Comparison of ENCODE assay signal across 14 mouse cellular contexts in the genomic region with DNA sequence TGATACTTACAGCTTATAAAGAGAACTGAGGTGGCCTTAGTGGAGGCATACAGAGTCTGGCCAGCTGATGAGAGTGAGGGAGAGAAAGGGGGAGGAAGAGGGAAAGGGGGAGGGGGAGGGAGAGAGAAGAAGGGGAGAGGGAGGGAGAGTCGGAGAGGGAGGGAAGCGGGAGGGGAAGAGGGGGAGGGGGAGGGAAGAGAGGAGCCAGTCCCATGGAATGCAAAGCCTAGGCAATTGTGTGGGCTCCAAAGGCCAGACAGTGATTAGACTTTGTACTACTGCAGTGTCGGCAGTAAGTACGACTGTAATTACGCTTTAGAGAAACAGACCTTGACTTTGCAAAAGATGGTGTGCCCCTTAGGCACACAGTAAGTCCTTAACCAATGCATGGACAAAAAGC. TPM values are rescaled to one million over a fixed set of nuclear protein-coding genes. Genes with fewer than 3 reads are reported as not detected.
DNase-seq lines count a peak whose midpoint lies in the region; ATAC-seq and TF ChIP-seq lines count a peak whose summit lies in the region.
"Had no signal": no experiment of that assay in that cellular context is flagged by ENCODE, and none has a peak within 500 bp of the region (broad histone marks: within the 10 kb centered on the region; RNA-seq: fewer than 3 reads in every experiment).

No protein-coding gene starts in this region.

- no peak overlapping the region for H3K27ac ChIP-seq in lung, embryonic 14.5 days (ENCODE audit: low read depth)
- H3K27ac ChIP-seq in intestine, embryonic 16.5 days (ENCODE audit: low read length) = peak overlapping the region; percentile 99
- H3K27ac ChIP-seq in neural tube, embryonic 15.5 days (replicated peaks) = no peak overlapping the region; the same call in 1 of the 2 replicates

- no peaks in the 10 kb centered on the region for H3K27me3 ChIP-seq in lung, embryonic 14.5 days (ENCODE audit: insufficient read depth, low read length)
- no peaks in the 10 kb centered on the region for H3K27me3 ChIP-seq in intestine, embryonic 16.5 days (replicated peaks; ENCODE audit: control insufficient read depth, insufficient read depth, low read length)
- no peaks in the 10 kb centered on the region for H3K27me3 ChIP-seq in neural tube, embryonic 15.5 days (replicated peaks)
- H3K27me3 ChIP-seq: CH12.LX, Patski had no signal

- 0 out of 2 replicates have a peak, but pooled peaks cover 3% of the 10 kb centered on the region for H3K36me3 ChIP-seq in lung, embryonic 14.5 days (ENCODE audit: insufficient read depth)
- H3K36me3 ChIP-seq in intestine, embryonic 16.5 days (ENCODE audit: control insufficient read depth, insufficient read depth, low read length) = no peaks in the 10 kb centered on the region
- 0 out of 2 replicates have a peak, but pooled peaks cover 4% of the 10 kb centered on the region for H3K36me3 ChIP-seq in neural tube, embryonic 15.5 days

- no peak for TF ChIP-seq CTCF in lung, embryonic 14.5 days (IDR thresholded peaks at IDR 0.05; ENCODE audit: low read depth)

- no peak for ATAC-seq in lung, embryonic 14.5 days (ENCODE audit: insufficient read depth)
- peak; percentile 39 for ATAC-seq in intestine, embryonic 16.5 days
- no peak for ATAC-seq in neural tube, embryonic 15.5 days (ENCODE audit: low FRiP score)
- no peak for ATAC-seq in monocyte, adult 5-6 weeks (replicated peaks; ENCODE audit: insufficient number of reproducible peaks, low FRiP score, low TSS enrichment, poor library complexity, severe bottlenecking)
- ATAC-seq: Patski had no signal

- H3K4me3 ChIP-seq in lung, embryonic 14.5 days (ENCODE audit: low read depth, low read length) = no peak overlapping the region
- H3K4me3 ChIP-seq in intestine, embryonic 16.5 days (ENCODE audit: low read length) = peak overlapping the region; percentile 5; the same call in 1 of the 2 replicates
- H3K4me3 ChIP-seq in neural tube, embryonic 15.5 days (replicated peaks) = peak overlapping the region; percentile 2; the same call in 1 of the 2 replicates

- H3K4me1 ChIP-seq in lung, embryonic 14.5 days (ENCODE audit: insufficient read depth) = peaks cover 19% of the 10 kb centered on the region
- peaks cover 45% of the 10 kb centered on the region for H3K4me1 ChIP-seq in intestine, embryonic 16.5 days (ENCODE audit: control insufficient read depth, insufficient read depth, low read length)
- peaks cover 73% of the 10 kb centered on the region for H3K4me1 ChIP-seq in neural tube, embryonic 15.5 days

- peak; percentile 20 for DNase-seq in lung, embryonic 14.5 days
- DNase-seq in lung, postnatal 14 days = no peak
- peak; percentile 65 to 87 for DNase-seq in kidney, postnatal 25 days
- no peak for DNase-seq in frontal cortex, adult 2 months (ENCODE audit: extremely low spot score in 1 of 2, low spot score in 1 of 2)
- DNase-seq: heart, adult 18-20 months; heart, postnatal 4 days had no signal

- H3K9ac ChIP-seq in lung, embryonic 14.5 days = no peak overlapping the region
- H3K9ac ChIP-seq in intestine, embryonic 16.5 days (ENCODE audit: low read depth, low read length) = 0 out of 2 replicates have a peak overlapping the region, but pooled peaks have one; percentile 37
- peak overlapping the region; percentile 11; the same call in 1 of the 2 replicates for H3K9ac ChIP-seq in neural tube, embryonic 15.5 days (replicated peaks)

- H3K9me3 ChIP-seq in lung, embryonic 14.5 days (ENCODE audit: low read depth, low read length) = no peaks in the 10 kb centered on the region
- H3K9me3 ChIP-seq in intestine, embryonic 16.5 days (ENCODE audit: control insufficient read depth, low read length) = no peaks in the 10 kb centered on the region
- H3K9me3 ChIP-seq in neural tube, embryonic 15.5 days (replicated peaks) = no peaks in the 10 kb centered on the region

- 47% methylated on average over 5 of the region's 5 CpGs for WGBS in lung, embryonic 14.5 days
- WGBS in intestine, embryonic 16.5 days = 29% methylated on average over 5 of the region's 5 CpGs
- 36% methylated on average over 5 of the region's 5 CpGs for WGBS in neural tube, embryonic 15.5 days

- H3K4me2 ChIP-seq in lung, embryonic 14.5 days = no peak overlapping the region
- peak overlapping the region; percentile 27; the same call in 1 of the 2 replicates for H3K4me2 ChIP-seq in intestine, embryonic 16.5 days (ENCODE audit: low read depth, low read length)
- H3K4me2 ChIP-seq in neural tube, embryonic 15.5 days = peak overlapping the region; percentile 28; the same call in 1 of the 2 replicates

RNA-seq across cellular contexts. Expression of gene Clip2, which starts 3.9 kb away (rescaled TPM):
- 5.8 and 6.6 TPM in 2 replicates for polyA plus RNA-seq in lung, embryonic 14.5 days (2014; fragmentation: Nextera tagmentation; extraction: Ambion mirVana)
- 3.8 and 4.3 TPM in 2 replicates for polyA plus RNA-seq in intestine, embryonic 16.5 days (2015; fragmentation: Nextera tagmentation; extraction: Ambion mirVana)
- polyA plus RNA-seq in neural tube, embryonic 15.5 days (2015; fragmentation: Nextera tagmentation; extraction: Ambion mirVana) = 10.4 and 12.1 TPM in 2 replicates
- 18.2 to 30.1 TPM (median 20.4 TPM) in 3 replicates for total RNA-seq in monocyte, adult 5-6 weeks (2017)
- 72.4 and 72.6 TPM in 2 replicates for polyA plus RNA-seq in frontal cortex, adult 2 months (2012; rRNA removed)

RNA-seq across cellular contexts. Expression of gene Syna, which starts 11.7 kb away (rescaled TPM):
- not detected in 2 replicates for polyA plus RNA-seq in lung, embryonic 14.5 days (2014; fragmentation: Nextera tagmentation; extraction: Ambion mirVana)
- not detected in 2 replicates for polyA plus RNA-seq in intestine, embryonic 16.5 days (2015; fragmentation: Nextera tagmentation; extraction: Ambion mirVana)
- polyA plus RNA-seq in neural tube, embryonic 15.5 days (2015; fragmentation: Nextera tagmentation; extraction: Ambion mirVana) = 0.51 and 0.63 TPM in 2 replicates
- not detected in 3 replicates for total RNA-seq in monocyte, adult 5-6 weeks (2017)
- 0.38 and 0.40 TPM in 2 replicates for polyA plus RNA-seq in frontal cortex, adult 2 months (2012; rRNA removed)
- total RNA-seq: adrenal gland, adult 18-20 months; common myeloid progenitor, adult 5-6 weeks; heart, adult 18-20 months; heart, postnatal 4 days had no signal
- polyA plus RNA-seq: neural tube, embryonic 11.5 days had no signal

RNA-seq across cellular contexts. Expression of gene Rfc2, which starts 32.9 kb away (rescaled TPM):
- polyA plus RNA-seq in lung, embryonic 14.5 days (2014; fragmentation: Nextera tagmentation; extraction: Ambion mirVana) = 324 and 338 TPM in 2 replicates
- polyA plus RNA-seq in intestine, embryonic 16.5 days (2015; fragmentation: Nextera tagmentation; extraction: Ambion mirVana) = 204 and 233 TPM in 2 replicates
- polyA plus RNA-seq in neural tube, embryonic 15.5 days (2015; fragmentation: Nextera tagmentation; extraction: Ambion mirVana) = 185 and 216 TPM in 2 replicates
- 50.7 to 69.7 TPM (median 58.7 TPM) in 3 replicates for total RNA-seq in monocyte, adult 5-6 weeks (2017)
- 124 and 130 TPM in 2 replicates for polyA plus RNA-seq in frontal cortex, adult 2 months (2012; rRNA removed)

Comparison
In these comparisons a context has a peak if more than half of its experiments do, and no peak if none do; other contexts are left out.
1. DNase-seq: peak in lung, embryonic 14.5 days (single experiment) and kidney, postnatal 25 days (2 of 2); none in lung, postnatal 14 days (single experiment) and frontal cortex, adult 2 months (0 of 2).